Mouse (Mus musculus) testis, adult 2 months (tissue): Measurements from ENCODE around the gene Efemp2.

Experiments
- CTCF ChIP-seq: fragments of 200-500 bp; IDR thresholded peaks from 2 replicates; pipeline ENCODE4 v1.5.1; 2012; ENCODE audit warnings: low read depth, mild to moderate bottlenecking, inconsistent platforms, low read length, moderate library complexity; ENCODE audit not compliant: control insufficient read depth, insufficient read depth, insufficient replicate concordance
- POLR2A ChIP-seq: fragments of 200-500 bp; IDR thresholded peaks from 2 replicates; pipeline ENCODE4 v1.6.1; 2012; ENCODE audit warnings: low read depth, mild to moderate bottlenecking, inconsistent platforms, low read length, moderate library complexity; ENCODE audit not compliant: control insufficient read depth

GRCm38 (mm10) chr19:5492641-5493040, 18.9 kb downstream of the Efemp2 start:
- TF ChIP-seq CTCF (no peak), POLR2A (no peak)
